Mouse (Mus musculus): ENCODE results near the gene Gm20870. TPM values are rescaled to one million over a fixed set of nuclear protein-coding genes. Genes with fewer than 3 reads are reported as not detected.
"Not testable (repeated sequence)": the region's sequence is repeated elsewhere in the genome, so short reads cannot be mapped to it uniquely, and the experiment has no call there.

The Gm20870 gene
- total RNA-seq (2014; fragmentation: Nextera tagmentation) (not detected in 2 replicates), total RNA-seq (2017) (not detected in 2 replicates)

- ATAC-seq (replicated peaks; ENCODE audit: poor library complexity, severe bottlenecking): not testable (repeated sequence)
Observed at GRCm38 (mm10) chrY:71691743-71692142, at the start of gene Gm20870. Gm20870 (plus strand) TSS chrY:71692043.

Other genes starting within 250 kb of the Gm20870 start
- gene Gm20869, start 222.6 kb upstream of the Gm20870 start, total RNA-seq (2014; fragmentation: Nextera tagmentation): not detected in 2 replicates
- not detected in 2 replicates for gene Gm20869, start 222.6 kb upstream of the Gm20870 start, total RNA-seq (2017)